Mouse (Mus musculus): ENCODE data around the gene 2610507B11Rik.

DNA sequence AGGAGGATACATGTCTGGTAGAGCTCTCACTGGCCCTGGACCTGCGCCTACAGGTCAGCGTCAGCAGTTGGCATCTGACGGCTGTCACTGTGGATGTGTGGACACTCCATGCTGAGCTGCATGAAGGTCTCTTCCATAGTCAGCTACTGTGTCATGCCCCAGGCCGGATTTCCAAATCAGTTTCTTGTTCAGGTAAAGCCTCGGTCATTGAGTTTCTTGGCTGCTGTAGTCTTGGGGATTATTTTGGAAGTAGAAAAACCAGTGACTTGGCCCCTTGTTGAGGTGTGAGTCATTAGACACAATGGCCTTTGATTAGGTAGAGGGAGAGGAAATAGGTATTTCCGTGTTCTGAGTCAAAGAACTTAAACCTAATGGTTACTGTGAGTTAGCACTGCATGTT lies 4.0 kb downstream of the 2610507B11Rik start:
- no peak for TF ChIP-seq CHD2 (IDR thresholded peaks at IDR 0.05; ENCODE audit: low read length)
- TF ChIP-seq ZNF384 (IDR thresholded peaks at IDR 0.05; ENCODE audit: low read depth, low read length) = no peak
- no peak for TF ChIP-seq CTCF (IDR thresholded peaks at IDR 0.05 in 2 of 3, conservative IDR thresholded peaks at IDR 0.05 in 1 of 3; ENCODE audit: control insufficient read depth in 1 of 3, insufficient read depth in 1 of 3, low read depth in 2 of 3, low read length in 3 of 3, poor library complexity in 1 of 3, severe bottlenecking in 1 of 3)
- TF ChIP-seq HCFC1 (IDR thresholded peaks at IDR 0.05; ENCODE audit: low read depth, low read length) = no peak
- TF ChIP-seq USF2 (IDR thresholded peaks at IDR 0.05; ENCODE audit: borderline replicate concordance in 1 of 2, insufficient read depth in 1 of 2, low read depth in 1 of 2, low read length in 2 of 2) = no peak
- no peak for TF ChIP-seq POLR2A (IDR thresholded peaks at IDR 0.05; ENCODE audit: control insufficient read depth in 1 of 2, insufficient read depth in 1 of 2, low read depth in 1 of 2, low read length in 2 of 2, poor library complexity in 1 of 2)
- TF ChIP-seq MYC (IDR thresholded peaks at IDR 0.05; ENCODE audit: low read depth, low read length) = no peak
- no peak for TF ChIP-seq TCF12 (IDR thresholded peaks at IDR 0.05; ENCODE audit: low read depth, low read length)
- no peak for TF ChIP-seq ELF1 (IDR thresholded peaks at IDR 0.05; ENCODE audit: low read depth, low read length)
- TF ChIP-seq MAZ (IDR thresholded peaks at IDR 0.05; ENCODE audit: low read depth, low read length) = no peak
- no peak for TF ChIP-seq ZKSCAN1 (IDR thresholded peaks at IDR 0.05; ENCODE audit: low read depth, low read length)
- TF ChIP-seq ZC3H11A (IDR thresholded peaks at IDR 0.05; ENCODE audit: low read depth, low read length) = no peak
- TF ChIP-seq RAD21 (IDR thresholded peaks at IDR 0.05; ENCODE audit: low read depth, low read length) = no peak
- TF ChIP-seq JUND (IDR thresholded peaks at IDR 0.05; ENCODE audit: low read depth, low read length) = no peak

All from MEL (cell line).